Mouse (Mus musculus): ENCODE measurements around the gene Usp25.

Gene Usp25

GRCm38 (mm10) chr16:77013427-77014320 is at the start of gene Usp25:
Gene Usp25, plus strand, starts transcription at chr16:77013706.
- DNase-seq (ENCODE audit: low spot score): peak; percentile 84

- no peak for DNase-seq (ENCODE audit: low spot score)
Measured at GRCm38 (mm10) chr16:76967593-76968275, 45.8 kb upstream of the Usp25 start.

- DNase-seq (ENCODE audit: low spot score): no peak
Measured at GRCm38 (mm10) chr16:76971211-76971610, 42.3 kb upstream of the Usp25 start.

- no peak for DNase-seq (ENCODE audit: low spot score)
Measured at GRCm38 (mm10) chr16:76976787-76977430, 36.6 kb upstream of the Usp25 start.

GRCm38 (mm10) chr16:76983696-76984095 is 29.8 kb upstream of the Usp25 start:
- no peak for DNase-seq (ENCODE audit: low spot score)

GRCm38 (mm10) chr16:76987711-76988110 is 25.8 kb upstream of the Usp25 start:
- DNase-seq (ENCODE audit: low spot score): no peak

- DNase-seq (ENCODE audit: low spot score): peak; percentile 70
Measured at GRCm38 (mm10) chr16:77003900-77004299, 9.6 kb upstream of the Usp25 start.

GRCm38 (mm10) chr16:77009173-77009572 is 4.3 kb upstream of the Usp25 start:
- DNase-seq (ENCODE audit: low spot score): no peak

GRCm38 (mm10) chr16:77014321-77015211 is 1.1 kb downstream of the Usp25 start:
- DNase-seq (ENCODE audit: low spot score): peak; percentile 53

- peak; percentile 58 for DNase-seq (ENCODE audit: low spot score)
Measured at GRCm38 (mm10) chr16:77015380-77016346, 2.2 kb downstream of the Usp25 start.

GRCm38 (mm10) chr16:77017931-77018330 is 4.4 kb downstream of the Usp25 start:
- no peak for DNase-seq (ENCODE audit: low spot score)

GRCm38 (mm10) chr16:77020190-77020589 is 6.7 kb downstream of the Usp25 start:
- no peak for DNase-seq (ENCODE audit: low spot score)

GRCm38 (mm10) chr16:77023627-77024379 is 10.3 kb downstream of the Usp25 start:
- DNase-seq (ENCODE audit: low spot score): peak; percentile 38

- no peak for DNase-seq (ENCODE audit: low spot score)
Measured at GRCm38 (mm10) chr16:77026099-77026498, 12.6 kb downstream of the Usp25 start.

GRCm38 (mm10) chr16:77026933-77027332 is 13.4 kb downstream of the Usp25 start:
- DNase-seq (ENCODE audit: low spot score): no peak

GRCm38 (mm10) chr16:77027976-77028686 is 14.6 kb downstream of the Usp25 start:
- no peak for DNase-seq (ENCODE audit: low spot score)

GRCm38 (mm10) chr16:77028687-77029417 is 15.3 kb downstream of the Usp25 start:
- peak; percentile 68 for DNase-seq (ENCODE audit: low spot score)

- DNase-seq (ENCODE audit: low spot score): peak; percentile 46
Measured at GRCm38 (mm10) chr16:77030435-77030834, 16.9 kb downstream of the Usp25 start.

Data from adipocyte (in vitro differentiated cells).